Comparison of ENCODE assay signal across 19 mouse cellular contexts in the genomic region with DNA sequence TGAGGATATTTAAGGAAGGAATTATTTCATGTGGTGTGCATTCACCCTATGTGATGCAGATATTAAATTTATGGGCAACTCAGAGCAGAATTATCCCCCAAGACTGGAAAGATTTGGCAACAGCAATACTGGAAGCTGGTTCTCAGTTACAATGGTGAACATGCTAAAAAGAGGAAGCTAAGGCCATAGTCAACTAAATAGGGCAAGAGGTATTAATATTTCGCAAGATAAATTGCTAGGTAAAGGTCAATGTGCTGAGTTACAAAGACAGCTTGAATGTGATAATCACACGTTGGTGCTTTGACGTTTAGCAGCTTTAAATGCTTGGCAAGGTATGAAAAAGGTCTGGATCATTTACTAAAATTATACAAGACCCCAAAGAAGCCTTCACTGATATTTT.
"Had no signal": no experiment of that assay in that cellular context is flagged by ENCODE, and none has a peak within 500 bp of the region (broad histone marks: within the 10 kb centered on the region; RNA-seq: fewer than 3 reads in every experiment).

No protein-coding gene starts in this region.

- H3K27me3 ChIP-seq: stomach, embryonic 15.5 days had no signal

- H3K9me3 ChIP-seq: liver, embryonic 15.5 days; lung, embryonic 15.5 days; midbrain, embryonic 10.5 days; midbrain, embryonic 12.5 days; neural tube, embryonic 12.5 days; stomach, embryonic 15.5 days had no signal

- H3K36me3 ChIP-seq: liver, embryonic 15.5 days; lung, embryonic 15.5 days; midbrain, embryonic 10.5 days; midbrain, embryonic 12.5 days; neural tube, embryonic 12.5 days; stomach, embryonic 15.5 days had no signal

- H3K4me1 ChIP-seq: liver, embryonic 15.5 days; lung, embryonic 15.5 days; midbrain, embryonic 10.5 days; midbrain, embryonic 12.5 days; neural tube, embryonic 12.5 days; stomach, embryonic 15.5 days had no signal

- H3K4me3 ChIP-seq: liver, embryonic 15.5 days; lung, embryonic 15.5 days; midbrain, embryonic 10.5 days; midbrain, embryonic 12.5 days; neural tube, embryonic 12.5 days; stomach, embryonic 15.5 days had no signal

- H3K27ac ChIP-seq: liver, embryonic 15.5 days; lung, embryonic 15.5 days; macrophage; midbrain, embryonic 10.5 days; midbrain, embryonic 12.5 days; neural tube, embryonic 12.5 days; stomach, embryonic 15.5 days; stomach, postnatal 0 days had no signal

- DNase-seq: liver, postnatal 0 days; lung, adult 2 months; lung, postnatal 14 days; lung, postnatal 36 days; midbrain, embryonic 14.5 days; right cerebral cortex, postnatal 14 days; thymus, adult 2 months; thymus, postnatal 14 days; thymus, postnatal 4 days had no signal

- H3K4me2 ChIP-seq: liver, embryonic 15.5 days; lung, embryonic 15.5 days; midbrain, embryonic 12.5 days; neural tube, embryonic 12.5 days; stomach, embryonic 15.5 days had no signal

- ATAC-seq: liver, postnatal 0 days; lung, postnatal 0 days; midbrain, embryonic 16.5 days had no signal

- H3K9ac ChIP-seq: liver, embryonic 15.5 days; liver, postnatal 0 days; lung, embryonic 15.5 days; midbrain, embryonic 12.5 days; neural tube, embryonic 12.5 days; stomach, embryonic 15.5 days had no signal
